Mouse (Mus musculus) neural tube, embryonic 15.5 days (tissue): Measurements from ENCODE around the gene Zmym3. TPM values are rescaled to one million over a fixed set of nuclear protein-coding genes. Genes with fewer than 3 reads are reported as not detected.
"Not testable (repeated sequence)": the region's sequence is repeated elsewhere in the genome, so short reads cannot be mapped to it uniquely, and the experiment has no call there.

Experiments used
- ATAC-seq: fragments of 200-750 bp; cut with Nextera tagmentation; 2 replicates; pipeline ENCODE4 v1.8.0; 2017; ENCODE audit warnings: mild to moderate bottlenecking, moderate TSS enrichment, moderate library complexity; ENCODE audit not compliant: low FRiP score
- H3K27ac ChIP-seq: fragments of 300-500 bp; sonication (generic); replicated peaks from 2 replicates; pipeline ENCODE4 v1.5.1; 2015; ENCODE audit warnings: mild to moderate bottlenecking, inconsistent platforms
- H3K27me3 ChIP-seq: fragments of 300-500 bp; sonication (generic); replicated peaks from 2 replicates; pipeline ENCODE4 v1.6.1; 2015; ENCODE audit warnings: inconsistent platforms
- H3K36me3 ChIP-seq: fragments of 300-500 bp; sonication (generic); 2 replicates; pipeline ENCODE4 v1.6.1; 2015; ENCODE audit warnings: inconsistent platforms
- H3K4me1 ChIP-seq: fragments of 300-500 bp; sonication (generic); 2 replicates; pipeline ENCODE4 v1.6.1; 2015; ENCODE audit warnings: inconsistent platforms
- H3K4me2 ChIP-seq: fragments of 300-500 bp; sonication (generic); 2 replicates; pipeline ENCODE4 v1.6.1; 2015; ENCODE audit warnings: inconsistent platforms, mild to moderate bottlenecking, moderate library complexity
- H3K4me3 ChIP-seq: fragments of 300-500 bp; sonication (generic); replicated peaks from 2 replicates; pipeline ENCODE4 v1.5.1; 2015; ENCODE audit warnings: mild to moderate bottlenecking, inconsistent platforms
- H3K9ac ChIP-seq: fragments of 300-500 bp; sonication (generic); replicated peaks from 2 replicates; pipeline ENCODE4 v1.6.1; 2015; ENCODE audit warnings: mild to moderate bottlenecking, inconsistent platforms
- H3K9me3 ChIP-seq: fragments of 300-500 bp; sonication (generic); replicated peaks from 2 replicates; pipeline ENCODE4 v1.6.1; 2016; ENCODE audit warnings: inconsistent platforms
- WGBS: fragments of 180-500 bp; shearing (Covaris S2); methylation state at CpG from one replicate; pipeline ENCODE4 v1.1.7; 2015; ENCODE audit warnings: mixed read lengths; 5-methylcytosine and 5-hydroxymethylcytosine counted together
- polyA plus RNA-seq: library from polyadenylated mRNA; unstranded; fragments of >200 nt; fragmentation: Nextera tagmentation; extraction: Ambion mirVana; gene quantifications from 2 replicates; pipeline ENCODE4 v1.2.1, GENCODE M21; 2015

Zmym3 gene
- polyA plus RNA-seq, 1 experiment from 2014 or later: 83.4 TPM

GRCm38 (mm10) chrX:101370573-101370972 lies 50.1 kb downstream of the Zmym3 start:
- no peak overlapping the region for H3K9ac ChIP-seq
- 64% methylated on average over 3 of the region's 3 CpGs for WGBS
- no peak overlapping the region for H3K27ac ChIP-seq
- H3K4me3 ChIP-seq: no peak overlapping the region
- H3K27me3 ChIP-seq: no peaks in the 10 kb centered on the region
- H3K4me2 ChIP-seq: no peak overlapping the region
- no peaks in the 10 kb centered on the region for H3K4me1 ChIP-seq
- no peak for ATAC-seq
- no peaks in the 10 kb centered on the region for H3K9me3 ChIP-seq
- no peaks in the 10 kb centered on the region for H3K36me3 ChIP-seq

- no peak for ATAC-seq
- Histone ChIP-seq H3K36me3 (no peaks in the 10 kb centered on the region), H3K4me3 (no peak overlapping the region), H3K27me3 (no peaks in the 10 kb centered on the region), H3K4me1 (no peaks in the 10 kb centered on the region), H3K9ac (no peak overlapping the region), H3K27ac (no peak overlapping the region), H3K9me3 (no peaks in the 10 kb centered on the region), H3K4me2 (no peak overlapping the region)
- WGBS: 79% methylated on average over 7 of the region's 7 CpGs
These were observed 51.6 kb downstream of the Zmym3 start for GRCm38 (mm10) chrX:101369001-101369400.

DNA sequence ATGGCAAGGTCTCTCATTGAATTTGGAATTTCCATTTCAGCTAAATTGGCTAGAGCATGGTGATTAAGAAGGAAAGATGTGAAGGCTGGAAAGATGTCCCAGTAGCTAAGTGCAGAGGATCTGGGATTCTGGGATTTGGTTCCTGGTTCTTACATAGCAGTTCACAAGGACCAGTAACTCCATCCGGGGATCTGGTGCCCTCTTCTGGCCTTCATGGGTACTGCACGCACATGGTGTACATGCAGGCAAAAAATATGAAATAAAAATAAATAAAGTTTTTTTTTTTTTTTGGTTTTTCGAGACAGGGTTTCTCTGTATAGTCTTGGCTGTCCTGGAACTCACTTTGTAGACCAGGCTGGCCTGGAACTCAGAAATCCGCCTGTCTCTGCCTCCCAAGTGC lies 61.7 kb downstream of the Zmym3 start:
- not testable (repeated sequence) for H3K9ac ChIP-seq, ATAC-seq

More for the DNA sequence above, 61.7 kb downstream of the Zmym3 start:
- H3K27ac ChIP-seq, H3K4me2 ChIP-seq, H3K4me3 ChIP-seq, H3K27me3 ChIP-seq, H3K4me1 ChIP-seq, H3K36me3 ChIP-seq, H3K9me3 ChIP-seq: not testable (repeated sequence)
- 64% methylated on average over 3 of the region's 4 CpGs for WGBS

Other genes with a start within 250 kb of the Zmym3 start
- gene Snx12, start 198.3 kb downstream of the Zmym3 start, polyA plus RNA-seq: 42.2 and 48.0 TPM in 2 replicates
- gene Foxo4, start 166.3 kb downstream of the Zmym3 start, polyA plus RNA-seq: 0.88 and 1.0 TPM in 2 replicates
- not detected in 2 replicates for gene Gm614, start 156.9 kb downstream of the Zmym3 start, polyA plus RNA-seq
- gene Il2rg, start 152.6 kb downstream of the Zmym3 start, polyA plus RNA-seq: 6.1 and 27.4 TPM in 2 replicates
- gene Gm20489, start 151.8 kb downstream of the Zmym3 start, polyA plus RNA-seq: not detected in 2 replicates
- 21.9 and 23.7 TPM in 2 replicates for gene Med12, start 146.8 kb downstream of the Zmym3 start, polyA plus RNA-seq
- gene Nlgn3, start 121.7 kb downstream of the Zmym3 start, polyA plus RNA-seq: 72.1 and 77.2 TPM in 2 replicates
- gene Gjb1, start 44.5 kb downstream of the Zmym3 start, polyA plus RNA-seq: 1.8 and 4.6 TPM in 2 replicates
- 242 and 291 TPM in 2 replicates for gene Nono, start 8.5 kb upstream of the Zmym3 start, polyA plus RNA-seq
- 4.4 and 8.8 TPM in 2 replicates for gene Itgb1bp2, start 28.2 kb upstream of the Zmym3 start, polyA plus RNA-seq
- 12.8 and 13.0 TPM in 2 replicates for gene Taf1, start 111.9 kb upstream of the Zmym3 start, polyA plus RNA-seq
- 165 and 168 TPM in 2 replicates for gene Ogt, start 219.2 kb upstream of the Zmym3 start, polyA plus RNA-seq